In the genomic region with DNA sequence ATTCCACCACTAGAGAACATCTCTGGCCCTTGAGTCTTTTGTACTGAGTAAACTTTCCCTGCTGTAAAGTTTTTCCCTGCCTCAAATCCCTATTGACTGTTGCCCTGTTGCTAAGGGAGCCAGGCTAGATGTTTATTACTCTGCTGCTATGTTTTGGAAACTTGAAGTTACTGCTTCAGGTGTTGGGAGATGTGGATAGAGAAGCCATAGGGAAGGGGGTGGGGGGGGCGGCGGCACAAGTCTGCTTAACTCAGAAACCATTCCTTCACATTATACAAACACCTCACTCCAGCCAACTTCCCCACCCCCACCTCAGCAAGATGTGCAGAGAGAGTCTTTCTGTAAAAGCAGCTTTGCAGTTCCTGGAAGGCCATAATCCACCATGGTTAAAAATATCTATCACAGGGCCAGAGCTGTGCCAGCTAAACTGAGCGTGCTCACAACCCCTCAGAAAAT, we compare ENCODE assay signal across 11 mouse cellular contexts. TPM values are rescaled to one million over a fixed set of nuclear protein-coding genes. Genes with fewer than 3 reads are reported as not detected.
DNase-seq lines count a peak whose midpoint lies in the region; ATAC-seq and TF ChIP-seq lines count a peak whose summit lies in the region.
"Had no signal": no experiment of that assay in that cellular context is flagged by ENCODE, and none has a peak within 500 bp of the region (broad histone marks: within the 10 kb centered on the region; RNA-seq: fewer than 3 reads in every experiment).

No protein-coding gene starts in this region.

- DNase-seq in heart, adult 18-20 months = peak; percentile 40 to 45
- DNase-seq in heart, postnatal 14 days = no peak
- no peak for DNase-seq in neural tube, embryonic 10.5 days (ENCODE audit: extremely low spot score, low spot score)
- DNase-seq in hindbrain, postnatal 0 days (ENCODE audit: low spot score) = no peak
- DNase-seq in testis, postnatal 10 days (ENCODE audit: low spot score) = no peak
- no peak for DNase-seq in layer of hippocampus, adult 9-11 months
- DNase-seq: adrenal gland, adult 8-10 months; kidney, postnatal 10 days had no signal

- peak overlapping the region; percentile 82 for H3K27ac ChIP-seq in neural tube, embryonic 13.5 days (replicated peaks)
- H3K27ac ChIP-seq in hindbrain, postnatal 0 days = peak overlapping the region; percentile 65; the same call in 1 of the 2 replicates
- peak overlapping the region; percentile 99 for H3K27ac ChIP-seq in stomach, embryonic 16.5 days (ENCODE audit: low read length)

- no peak for ATAC-seq in neural tube, embryonic 13.5 days (ENCODE audit: low read depth)
- no peak for ATAC-seq in hindbrain, postnatal 0 days
- peak; percentile 68 for ATAC-seq in stomach, embryonic 16.5 days (ENCODE audit: insufficient read depth, low FRiP score)

- H3K4me1 ChIP-seq in neural tube, embryonic 13.5 days (replicated peaks) = peaks cover 25% of the 10 kb centered on the region
- H3K4me1 ChIP-seq in hindbrain, postnatal 0 days (ENCODE audit: insufficient read depth, low read length) = 0 out of 2 replicates have a peak, but pooled peaks cover 3% of the 10 kb centered on the region
- H3K4me1 ChIP-seq in stomach, embryonic 16.5 days (ENCODE audit: control insufficient read depth, insufficient read depth, low read length) = peaks cover 26% of the 10 kb centered on the region

- intact Hi-C loops in heart, postnatal 14 days (cut with DNase I) = loop anchor here (2.0 kb wide), 1 partner anchor 31 kb away; no protein-coding TSS in a partner anchor

- no peak overlapping the region for H3K9ac ChIP-seq in neural tube, embryonic 13.5 days
- H3K9ac ChIP-seq in hindbrain, postnatal 0 days (replicated peaks; ENCODE audit: low read length) = no peak overlapping the region
- peak overlapping the region; percentile 36; the same call in 1 of the 2 replicates for H3K9ac ChIP-seq in stomach, embryonic 16.5 days (ENCODE audit: low read length)

- H3K4me3 ChIP-seq in neural tube, embryonic 13.5 days = no peak overlapping the region
- H3K4me3 ChIP-seq in hindbrain, postnatal 0 days (ENCODE audit: low read length) = no peak overlapping the region
- no peak overlapping the region for H3K4me3 ChIP-seq in stomach, embryonic 16.5 days (replicated peaks; ENCODE audit: low read length)

- H3K27me3 ChIP-seq in neural tube, embryonic 13.5 days = no peaks in the 10 kb centered on the region
- no peaks in the 10 kb centered on the region for H3K27me3 ChIP-seq in hindbrain, postnatal 0 days (ENCODE audit: insufficient read depth, low read length)
- H3K27me3 ChIP-seq in stomach, embryonic 16.5 days (ENCODE audit: control insufficient read depth, insufficient read depth, low read length) = no peaks in the 10 kb centered on the region
- H3K27me3 ChIP-seq: CH12.LX had no signal

- peaks cover 20% of the 10 kb centered on the region for H3K36me3 ChIP-seq in neural tube, embryonic 13.5 days
- H3K36me3 ChIP-seq in hindbrain, postnatal 0 days (ENCODE audit: insufficient read depth, low read length) = peaks cover 10% of the 10 kb centered on the region
- 0 out of 2 replicates have a peak, but pooled peaks cover 8% of the 10 kb centered on the region for H3K36me3 ChIP-seq in stomach, embryonic 16.5 days (ENCODE audit: control insufficient read depth, insufficient read depth, low read length)

- WGBS in neural tube, embryonic 13.5 days = 47% methylated on average over 3 of the region's 3 CpGs
- WGBS in hindbrain, postnatal 0 days = 63% methylated on average over 3 of the region's 3 CpGs
- 27% methylated on average over 3 of the region's 3 CpGs for WGBS in stomach, embryonic 16.5 days

- no peak for TF ChIP-seq CTCF in hindbrain, postnatal 0 days (IDR thresholded peaks at IDR 0.05; ENCODE audit: low read depth)

- no peaks in the 10 kb centered on the region for H3K9me3 ChIP-seq in neural tube, embryonic 13.5 days
- H3K9me3 ChIP-seq in hindbrain, postnatal 0 days (ENCODE audit: low read length) = no peaks in the 10 kb centered on the region
- H3K9me3 ChIP-seq in stomach, embryonic 16.5 days (replicated peaks; ENCODE audit: control insufficient read depth, low read length) = no peaks in the 10 kb centered on the region

- H3K4me2 ChIP-seq in neural tube, embryonic 13.5 days = no peak overlapping the region
- H3K4me2 ChIP-seq in hindbrain, postnatal 0 days (ENCODE audit: low read depth, low read length) = no peak overlapping the region
- H3K4me2 ChIP-seq in stomach, embryonic 16.5 days (ENCODE audit: low read depth, low read length) = no peak overlapping the region

RNA-seq across cellular contexts. Expression of a gene that starts 14.2 kb away (rescaled TPM):
- total RNA-seq in heart, adult 18-20 months (2021) = 10 to 100 TPM; 28.4 to 50.6 TPM
- 10 to 100 TPM; 22.8 to 37.2 TPM for total RNA-seq in heart, postnatal 14 days (2021)
- polyA plus RNA-seq in neural tube, embryonic 13.5 days (2015; fragmentation: Nextera tagmentation; extraction: Ambion mirVana) = 45.9 and 48.1 TPM in 2 replicates
- total RNA-seq in hindbrain, postnatal 0 days (2014; rRNA removed) = 148 and 610 TPM in 2 replicates
- polyA plus RNA-seq in hindbrain, postnatal 0 days (2015; fragmentation: Nextera tagmentation; extraction: Ambion mirVana) = 60.5 and 66.5 TPM in 2 replicates
- 53.3 and 54.2 TPM in 2 replicates for polyA plus RNA-seq in stomach, embryonic 16.5 days (2015; fragmentation: Nextera tagmentation; extraction: Ambion mirVana)

RNA-seq across cellular contexts. Expression of a gene that starts 32.7 kb away (rescaled TPM):
- 10 to 100 TPM; 41.2 to 44.9 TPM for total RNA-seq in heart, adult 18-20 months (2021)
- total RNA-seq in heart, postnatal 14 days (2021) = 10 to 100 TPM; 65.2 to 68.8 TPM
- polyA plus RNA-seq in neural tube, embryonic 13.5 days (2015; fragmentation: Nextera tagmentation; extraction: Ambion mirVana) = 16.1 and 22.5 TPM in 2 replicates
- total RNA-seq in hindbrain, postnatal 0 days (2014; rRNA removed) = 8.6 and 15.0 TPM in 2 replicates
- 12.5 and 13.5 TPM in 2 replicates for polyA plus RNA-seq in hindbrain, postnatal 0 days (2015; fragmentation: Nextera tagmentation; extraction: Ambion mirVana)
- 40.6 and 40.8 TPM in 2 replicates for polyA plus RNA-seq in stomach, embryonic 16.5 days (2015; fragmentation: Nextera tagmentation; extraction: Ambion mirVana)

RNA-seq across cellular contexts. Expression of a gene that starts 33.1 kb away (rescaled TPM):
- 1 to 10 TPM in 1 of 2 experiments, not detected in 1; 2.5 TPM for total RNA-seq in heart, adult 18-20 months (2021)
- total RNA-seq in heart, postnatal 14 days (2021) = under 1 TPM in 1 of 2 experiments, not detected in 1; 0.83 TPM
- polyA plus RNA-seq in neural tube, embryonic 13.5 days (2015; fragmentation: Nextera tagmentation; extraction: Ambion mirVana) = 1.3 TPM in 1 of 2 replicates, not detected in the other
- total RNA-seq in hindbrain, postnatal 0 days (2014; rRNA removed) = not detected in 2 replicates
- polyA plus RNA-seq in hindbrain, postnatal 0 days (2015; fragmentation: Nextera tagmentation; extraction: Ambion mirVana) = 1.1 TPM in 1 of 2 replicates, not detected in the other
- not detected in 2 replicates for polyA plus RNA-seq in stomach, embryonic 16.5 days (2015; fragmentation: Nextera tagmentation; extraction: Ambion mirVana)
- total RNA-seq: CH12.LX had no signal

Comparison
In these comparisons a context has a peak if more than half of its experiments do, and no peak if none do; other contexts are left out.
1. DNase-seq: peak in heart, adult 18-20 months (2 of 2); none in heart, postnatal 14 days (0 of 2), neural tube, embryonic 10.5 days (single experiment), hindbrain, postnatal 0 days (single experiment), testis, postnatal 10 days (single experiment) and layer of hippocampus, adult 9-11 months (single experiment).
2. Peak in every context shown above with its lines, with median percentiles within 50 percentile points of each other: H3K27ac ChIP-seq.